Mouse (Mus musculus) hindbrain, embryonic 14.5 days (tissue): ENCODE measurements around the gene Pkd1l2. TPM values are rescaled to one million over a fixed set of nuclear protein-coding genes. Genes with fewer than 3 reads are reported as not detected.

Experiments used
- ATAC-seq: fragments of 200-750 bp; cut with Nextera tagmentation; 2 replicates; pipeline ENCODE4 v1.8.0; 2017; ENCODE audit warnings: moderate number of reproducible peaks, mild to moderate bottlenecking, moderate TSS enrichment, moderate library complexity; ENCODE audit not compliant: low FRiP score
- DNase-seq: peaks from one replicate; pipeline ENCODE4 v3.0.0-alpha.2; 2015; ENCODE audit warnings: low spot score
- H3K27ac ChIP-seq: fragments of 300-500 bp; sonication (generic); 2 replicates; pipeline ENCODE4 v1.5.1; 2014; ENCODE audit warnings: mild to moderate bottlenecking, moderate library complexity
- H3K27me3 ChIP-seq: fragments of 300-500 bp; sonication (generic); 2 replicates; pipeline ENCODE4 v1.6.1; 2014; ENCODE audit warnings: mild to moderate bottlenecking, low read length, mixed read lengths; ENCODE audit not compliant: control insufficient read depth, insufficient read depth
- H3K36me3 ChIP-seq: fragments of 300-500 bp; sonication (generic); replicated peaks from 2 replicates; pipeline ENCODE4 v1.6.1; 2014; ENCODE audit not compliant: control insufficient read depth, insufficient read depth
- H3K4me1 ChIP-seq: fragments of 300-500 bp; sonication (generic); replicated peaks from 2 replicates; pipeline ENCODE4 v1.6.1; 2014; ENCODE audit warnings: antibody characterized with exemption, low read length, mixed read lengths; ENCODE audit not compliant: control insufficient read depth, insufficient read depth
- H3K4me2 ChIP-seq: fragments of 300-500 bp; sonication (generic); replicated peaks from 2 replicates; pipeline ENCODE4 v1.6.1; 2014; ENCODE audit warnings: mild to moderate bottlenecking, moderate library complexity
- H3K4me3 ChIP-seq: fragments of 300-500 bp; sonication (generic); replicated peaks from 2 replicates; pipeline ENCODE4 v1.5.1; 2014; ENCODE audit warnings: mild to moderate bottlenecking, low read length
- H3K9ac ChIP-seq: fragments of 300-500 bp; sonication (generic); 2 replicates; pipeline ENCODE4 v1.6.1; 2014
- H3K9me3 ChIP-seq: fragments of 300-500 bp; sonication (generic); 2 replicates; pipeline ENCODE4 v1.6.1; 2016; ENCODE audit warnings: low read length; ENCODE audit not compliant: control insufficient read depth
- WGBS: fragments of 180-500 bp; shearing (Covaris S2); extraction: QIAGEN DNeasy Blood & Tissue Kit; methylation state at CpG from one replicate; pipeline ENCODE4 v1.1.7; 2014; 5-methylcytosine and 5-hydroxymethylcytosine counted together
- polyA plus RNA-seq: library from polyadenylated mRNA; unstranded; fragments of >200 nt; fragmentation: Nextera tagmentation; extraction: Ambion mirVana; gene quantifications from 2 replicates; pipeline ENCODE4 v1.2.1, GENCODE M21; 2014

Gene Pkd1l2
- polyA plus RNA-seq, 1 experiment from 2014 or later: 0.05 TPM

DNA sequence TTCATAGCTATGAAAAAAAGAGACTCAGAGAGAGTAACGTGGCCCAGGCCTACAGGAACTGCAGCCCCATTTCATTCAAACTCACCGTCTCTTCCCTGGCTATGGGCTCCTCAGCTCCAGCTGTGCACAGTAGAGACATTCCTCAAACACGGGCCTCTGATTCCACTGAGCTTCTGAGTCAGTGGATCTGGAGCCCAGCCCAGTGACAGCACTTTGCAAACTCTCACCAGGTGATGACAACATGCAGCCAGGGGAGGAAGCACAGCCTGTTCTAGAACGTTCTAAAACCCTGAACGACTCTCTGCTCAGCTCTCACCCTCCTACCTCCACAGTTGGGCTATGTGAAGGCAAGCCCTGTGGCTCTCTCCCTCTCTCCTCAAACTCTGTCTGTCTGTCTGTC lies 11.8 kb upstream of the Pkd1l2 start:
- Histone ChIP-seq H3K27me3 (no peaks in the 10 kb centered on the region), H3K4me3 (no peak overlapping the region), H3K27ac (no peak overlapping the region), H3K4me1 (peaks cover 8% of the 10 kb centered on the region; the same call in 1 of the 2 replicates), H3K36me3 (no peaks in the 10 kb centered on the region), H3K9ac (no peak overlapping the region), H3K4me2 (no peak overlapping the region), H3K9me3 (no peaks in the 10 kb centered on the region)
- DNase-seq (no peak), ATAC-seq (no peak)
- 58% methylated on average over 5 of the region's 5 CpGs for WGBS

GRCm38 (mm10) chr8:117089802-117090201 lies 7.6 kb upstream of the Pkd1l2 start:
- Histone ChIP-seq H3K4me1 (no peaks in the 10 kb centered on the region), H3K9ac (no peak overlapping the region), H3K36me3 (no peaks in the 10 kb centered on the region), H3K9me3 (no peaks in the 10 kb centered on the region), H3K27me3 (no peaks in the 10 kb centered on the region), H3K4me2 (no peak overlapping the region), H3K27ac (no peak overlapping the region), H3K4me3 (no peak overlapping the region)
- ATAC-seq: no peak
- WGBS: 93% methylated on average over 4 of the region's 4 CpGs
- DNase-seq: no peak

GRCm38 (mm10) chr8:117087036-117087435 lies 4.8 kb upstream of the Pkd1l2 start:
- Histone ChIP-seq H3K27ac (no peak overlapping the region), H3K4me2 (no peak overlapping the region), H3K4me1 (no peaks in the 10 kb centered on the region), H3K27me3 (no peaks in the 10 kb centered on the region), H3K9me3 (no peaks in the 10 kb centered on the region), H3K36me3 (no peaks in the 10 kb centered on the region), H3K9ac (no peak overlapping the region), H3K4me3 (no peak overlapping the region)
- no peak for DNase-seq
- no peak for ATAC-seq

DNA sequence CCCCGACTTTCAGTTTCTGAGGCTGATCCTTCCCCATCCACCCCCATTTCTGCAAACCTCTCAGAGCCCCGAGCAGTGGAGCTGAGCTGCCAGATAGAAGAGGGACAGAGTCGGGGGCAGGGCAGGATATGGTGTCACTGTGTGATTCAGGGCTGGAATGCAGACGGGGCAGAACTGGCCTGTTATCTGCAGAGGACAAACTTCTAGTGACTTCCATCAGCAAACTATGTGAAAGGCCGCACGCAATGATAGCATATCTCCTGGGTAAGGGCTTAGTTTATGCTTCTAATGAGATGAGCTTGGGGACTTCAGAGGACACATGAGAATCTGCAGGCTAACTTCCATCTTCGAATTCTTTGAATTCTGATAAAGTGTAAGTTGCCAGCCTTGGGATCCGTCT lies 3.3 kb upstream of the Pkd1l2 start:
- DNase-seq (no peak), ATAC-seq (no peak)
- H3K27ac ChIP-seq: no peak overlapping the region

DNA sequence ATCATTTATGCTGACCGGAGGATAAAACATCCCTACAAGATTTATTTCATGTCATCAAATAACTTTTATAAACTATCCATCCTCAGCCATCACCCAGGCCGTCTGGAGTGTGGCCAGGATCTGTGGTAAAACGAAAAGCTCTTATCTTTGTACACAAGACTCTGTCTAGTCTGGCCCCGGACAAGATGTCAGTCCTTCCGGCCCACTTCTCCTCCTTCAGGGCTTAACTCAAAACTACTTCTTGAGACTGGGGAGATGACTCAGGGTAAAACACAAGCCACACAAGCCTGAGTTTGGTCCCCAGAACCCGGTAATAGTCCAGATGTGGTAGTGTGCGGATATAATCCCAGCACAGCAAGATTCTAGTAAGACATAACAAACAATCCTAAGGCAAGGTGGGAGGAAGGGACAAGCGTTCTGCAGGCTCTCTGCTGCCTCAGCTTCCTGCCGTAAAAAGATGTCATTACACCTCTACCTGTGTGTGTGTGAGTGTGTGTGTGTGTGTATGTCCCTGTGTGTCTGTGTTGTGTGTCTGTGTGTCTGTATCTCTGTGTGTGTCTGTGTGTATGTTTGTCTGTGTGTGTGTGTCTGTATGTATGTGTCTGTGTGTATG lies 804 bp upstream of the Pkd1l2 start:
- H3K27me3 ChIP-seq: no peaks in the 10 kb centered on the region
- 80% methylated on average over 9 of the region's 9 CpGs for WGBS

More for the DNA sequence above, 3.3 kb upstream of the Pkd1l2 start:
- Histone ChIP-seq H3K27me3 (no peaks in the 10 kb centered on the region), H3K36me3 (no peaks in the 10 kb centered on the region), H3K9me3 (no peaks in the 10 kb centered on the region), H3K4me3 (no peak overlapping the region), H3K4me2 (no peak overlapping the region), H3K4me1 (no peaks in the 10 kb centered on the region), H3K9ac (no peak overlapping the region)
- 69% methylated on average over 8 of the region's 8 CpGs for WGBS

DNA sequence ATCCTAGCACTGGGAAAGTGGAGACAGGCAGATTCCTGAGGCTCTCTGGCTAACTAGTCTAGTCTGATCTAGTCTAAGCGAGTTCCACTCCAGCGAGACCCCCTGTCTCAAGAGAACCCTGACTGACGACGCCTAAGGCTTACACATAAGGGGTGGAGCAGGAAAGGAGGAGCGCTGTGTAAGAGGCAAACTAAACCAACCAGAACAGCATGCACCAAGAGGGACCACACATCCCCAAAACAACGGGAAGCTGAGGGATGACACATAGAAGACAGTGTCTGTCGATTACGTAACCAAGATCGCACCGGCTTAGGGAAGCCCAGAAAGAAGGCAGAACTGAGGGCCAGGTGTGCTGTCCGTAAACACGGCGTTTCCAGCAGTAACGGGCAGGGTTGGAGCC lies 2.6 kb downstream of the Pkd1l2 start:
- ATAC-seq (no peak), DNase-seq (no peak)
- H3K36me3 ChIP-seq: no peaks in the 10 kb centered on the region
- no peak overlapping the region for H3K4me3 ChIP-seq
- no peaks in the 10 kb centered on the region for H3K27me3 ChIP-seq
- no peaks in the 10 kb centered on the region for H3K4me1 ChIP-seq
- H3K9me3 ChIP-seq: no peaks in the 10 kb centered on the region
- H3K27ac ChIP-seq: no peak overlapping the region
- WGBS: 91% methylated on average over 14 of the region's 14 CpGs
- no peak overlapping the region for H3K9ac ChIP-seq
- no peak overlapping the region for H3K4me2 ChIP-seq

More for the DNA sequence above, 804 bp upstream of the Pkd1l2 start:
- Histone ChIP-seq H3K4me2 (no peak overlapping the region), H3K9ac (no peak overlapping the region), H3K4me3 (no peak overlapping the region), H3K27ac (no peak overlapping the region), H3K36me3 (no peaks in the 10 kb centered on the region), H3K9me3 (no peaks in the 10 kb centered on the region), H3K4me1 (no peaks in the 10 kb centered on the region)
- no peak for ATAC-seq
- no peak for DNase-seq

GRCm38 (mm10) chr8:117078367-117078926 lies 3.8 kb downstream of the Pkd1l2 start:
- Histone ChIP-seq H3K27ac (no peak overlapping the region), H3K9me3 (no peaks in the 10 kb centered on the region), H3K4me1 (no peaks in the 10 kb centered on the region), H3K4me3 (no peak overlapping the region), H3K9ac (no peak overlapping the region), H3K36me3 (no peaks in the 10 kb centered on the region), H3K27me3 (no peaks in the 10 kb centered on the region), H3K4me2 (no peak overlapping the region)
- no peak for ATAC-seq
- 79% methylated on average over 7 of the region's 7 CpGs for WGBS
- no peak for DNase-seq

GRCm38 (mm10) chr8:117074350-117075182 lies 7.7 kb downstream of the Pkd1l2 start:
- H3K36me3 ChIP-seq: no peaks in the 10 kb centered on the region
- no peak overlapping the region for H3K9ac ChIP-seq
- no peaks in the 10 kb centered on the region for H3K4me1 ChIP-seq
- no peak for DNase-seq
- 68% methylated on average over 10 of the region's 10 CpGs for WGBS
- H3K4me2 ChIP-seq: no peak overlapping the region
- no peaks in the 10 kb centered on the region for H3K27me3 ChIP-seq
- no peak overlapping the region for H3K4me3 ChIP-seq
- no peak overlapping the region for H3K27ac ChIP-seq
- no peaks in the 10 kb centered on the region for H3K9me3 ChIP-seq
- no peak for ATAC-seq

- Histone ChIP-seq H3K9me3 (no peaks in the 10 kb centered on the region), H3K27ac (no peak overlapping the region), H3K4me1 (no peaks in the 10 kb centered on the region), H3K4me3 (no peak overlapping the region), H3K9ac (no peak overlapping the region), H3K4me2 (no peak overlapping the region), H3K36me3 (no peaks in the 10 kb centered on the region), H3K27me3 (no peaks in the 10 kb centered on the region)
- 86% methylated on average over 1 of the region's 1 CpGs for WGBS
- DNase-seq: no peak
- ATAC-seq: no peak
Observed at GRCm38 (mm10) chr8:117069708-117070107, 12.5 kb downstream of the Pkd1l2 start.
